Mouse (Mus musculus) brain, embryonic 14.5 days (tissue): ENCODE results near the gene Capn1.
A peak's percentile ranks its signal among the peaks of the same experiment; 100 is the strongest.

Experiments used
- CTCF ChIP-seq: fragments of 200-500 bp; IDR thresholded peaks from 2 replicates; pipeline ENCODE4 v1.5.1; 2012; ENCODE audit warnings: inconsistent platforms, mild to moderate bottlenecking, moderate library complexity, borderline replicate concordance; ENCODE audit not compliant: insufficient read depth, insufficient read length; ENCODE audit errors: extremely low read depth
- POLR2A ChIP-seq: fragments of 200-500 bp; IDR thresholded peaks from 2 replicates; pipeline ENCODE4 v1.6.1; 2012; ENCODE audit warnings: mild to moderate bottlenecking, inconsistent platforms, borderline replicate concordance; ENCODE audit not compliant: poor library complexity, insufficient read depth, insufficient read length, severe bottlenecking; ENCODE audit errors: extremely low read depth

DNA sequence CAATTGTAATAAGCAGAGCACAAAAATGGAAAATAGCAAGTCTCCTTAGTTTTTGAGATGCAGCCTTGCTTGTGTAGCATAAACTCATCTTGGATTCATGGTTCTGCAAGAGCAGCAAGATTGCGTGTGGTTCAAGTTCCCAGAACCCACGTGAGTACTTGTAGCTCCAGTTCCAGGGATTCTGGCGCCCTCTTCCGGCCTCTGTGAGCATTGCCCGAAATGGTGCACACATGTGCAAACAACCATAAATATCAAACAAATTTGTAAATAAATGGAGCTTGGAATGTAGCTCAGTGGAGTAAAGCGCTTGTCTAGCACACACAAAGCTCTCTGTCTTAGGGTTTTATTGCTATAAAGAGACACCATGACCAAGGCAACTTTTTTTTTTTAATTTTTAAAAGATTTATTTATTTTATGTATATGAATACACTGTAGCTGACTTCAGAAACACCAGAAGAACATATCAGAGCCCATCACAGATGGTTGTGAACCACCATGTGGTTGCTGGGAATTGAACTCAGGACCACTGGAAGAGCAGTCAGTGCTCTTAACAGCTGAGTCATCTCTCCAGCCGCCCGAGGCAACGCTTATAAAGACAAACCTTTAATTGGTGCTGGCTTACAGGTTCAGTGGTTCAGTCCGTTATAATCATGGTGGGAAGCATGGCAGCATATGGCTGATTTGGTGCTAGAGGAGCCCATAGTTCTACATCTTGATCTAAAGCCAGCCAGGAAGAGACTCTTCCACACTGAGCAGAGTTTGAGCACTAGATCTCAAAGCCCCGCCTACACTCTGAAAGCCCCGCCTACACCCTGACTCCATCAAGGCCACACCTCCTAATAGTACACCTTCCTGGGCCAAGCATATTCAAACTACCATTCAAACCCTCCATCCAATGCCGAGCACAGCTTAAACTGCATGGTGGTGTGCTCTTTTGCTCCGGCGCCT lies 2.7 kb upstream of the Capn1 start:
- peak; percentile 87 for TF ChIP-seq CTCF
- TF ChIP-seq POLR2A = no peak
